Mouse (Mus musculus) forebrain, embryonic 14.5 days (tissue): ENCODE results near the gene Ccnq. TPM values are rescaled to one million over a fixed set of nuclear protein-coding genes. Genes with fewer than 3 reads are reported as not detected.
A peak's percentile ranks its signal among the peaks of the same experiment; 100 is the strongest.

Experiments used
- ATAC-seq: fragments of 200-750 bp; cut with Nextera tagmentation; 2 replicates; pipeline ENCODE4 v1.8.0; 2017; ENCODE audit warnings: mild to moderate bottlenecking, moderate library complexity
- DNase-seq: peaks from one replicate; pipeline ENCODE4 v3.0.0-alpha.2; 2015; ENCODE audit warnings: low spot score
- H3K27ac ChIP-seq: fragments of 300-500 bp; sonication (generic); 2 replicates; pipeline ENCODE4 v1.5.1; 2014; ENCODE audit warnings: low read depth, mild to moderate bottlenecking, control low read depth, low read length, moderate library complexity
- H3K27me3 ChIP-seq: fragments of 300-500 bp; sonication (generic); replicated peaks from 2 replicates; pipeline ENCODE4 v1.6.1; 2014; ENCODE audit warnings: low read length, control low read depth, mixed read lengths; ENCODE audit not compliant: control insufficient read depth, insufficient read depth
- H3K36me3 ChIP-seq: fragments of 300-500 bp; sonication (generic); 2 replicates; pipeline ENCODE4 v1.6.1; 2014; ENCODE audit warnings: low read length, control low read depth; ENCODE audit not compliant: control insufficient read depth, insufficient read depth
- H3K4me1 ChIP-seq: fragments of 300-500 bp; sonication (generic); 2 replicates; pipeline ENCODE4 v1.6.1; 2014; ENCODE audit warnings: antibody characterized with exemption, low read length, control low read depth; ENCODE audit not compliant: control insufficient read depth, insufficient read depth
- H3K4me2 ChIP-seq: fragments of 300-500 bp; sonication (generic); 2 replicates; pipeline ENCODE4 v1.6.1; 2014; ENCODE audit warnings: mild to moderate bottlenecking, control low read depth, low read length
- H3K4me3 ChIP-seq: fragments of 300-500 bp; sonication (generic); 2 replicates; pipeline ENCODE4 v1.5.1; 2014; ENCODE audit warnings: low read depth, low read length, control low read depth
- H3K9ac ChIP-seq: fragments of 300-500 bp; sonication (generic); 2 replicates; pipeline ENCODE4 v1.6.1; 2014; ENCODE audit warnings: mild to moderate bottlenecking, low read length, control low read depth, moderate library complexity
- H3K9me3 ChIP-seq: fragments of 300-500 bp; sonication (generic); replicated peaks from 2 replicates; pipeline ENCODE4 v1.6.1; 2016; ENCODE audit warnings: low read length, control low read depth, mixed read lengths; ENCODE audit not compliant: control insufficient read depth
- WGBS: fragments of 180-500 bp; shearing (Covaris S2); extraction: QIAGEN DNeasy Blood & Tissue Kit; methylation state at CpG from one replicate; pipeline ENCODE4 v1.1.7; 2014; 5-methylcytosine and 5-hydroxymethylcytosine counted together
- polyA plus RNA-seq: library from polyadenylated mRNA; unstranded; fragments of >200 nt; fragmentation: Nextera tagmentation; extraction: Ambion mirVana; gene quantifications from 2 replicates; pipeline ENCODE4 v1.2.1, GENCODE M21; 2014

Gene Ccnq
- 40.7 and 48.9 TPM in 2 replicates for polyA plus RNA-seq

DNA sequence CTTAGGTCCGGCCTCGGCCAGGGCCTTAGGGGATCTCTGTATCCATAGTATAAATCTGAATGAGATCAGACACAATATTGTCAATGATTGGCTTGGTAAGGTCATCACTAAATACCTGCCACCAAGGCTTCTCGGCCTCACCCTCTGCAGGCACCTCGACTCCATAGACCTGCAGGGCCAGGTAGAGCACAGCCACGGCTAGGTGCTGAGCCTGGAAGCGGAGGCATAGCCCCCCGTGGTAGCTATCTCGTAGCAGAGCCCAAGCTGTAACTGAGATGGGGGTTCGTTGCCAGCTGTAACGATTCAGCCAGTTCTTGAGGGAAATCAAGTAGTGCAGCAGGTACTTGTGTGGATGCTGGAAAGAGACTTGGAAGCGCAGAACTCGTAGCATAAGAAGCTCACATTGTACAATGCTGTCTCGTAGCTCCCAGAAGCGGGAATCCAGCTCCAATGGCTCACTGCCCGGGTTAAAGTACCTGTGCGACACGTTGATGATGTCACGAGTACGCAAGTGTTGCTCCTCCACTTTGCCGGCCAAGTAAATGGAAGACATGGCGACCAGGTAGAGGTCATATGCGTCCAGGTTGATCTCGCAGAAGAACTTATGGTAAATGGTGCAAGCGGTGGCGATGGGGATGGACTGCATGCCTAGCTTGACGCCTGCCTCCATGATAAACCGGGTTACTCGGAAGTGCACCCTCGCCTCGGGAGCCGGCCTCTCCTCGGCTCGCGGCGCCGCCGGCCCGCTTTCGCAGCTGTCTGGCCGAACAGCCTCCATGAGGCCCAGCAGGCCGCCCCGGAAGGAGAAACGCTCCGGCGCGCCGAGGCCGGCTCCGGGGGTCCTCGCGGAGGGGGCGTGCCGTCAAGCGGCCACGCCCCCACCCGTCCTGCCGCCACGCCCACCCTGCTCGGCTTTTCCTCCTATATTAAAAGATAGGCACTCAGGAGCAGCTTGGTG, at the start of gene Ccnq:
Gene Ccnq (minus strand): TSS at position 845 of the 958 bp plus-strand sequence.
- Histone ChIP-seq H3K36me3 (no peaks in the 10 kb centered on the region), H3K4me3 (peak within 1 kb of the TSS; percentile 66), H3K4me1 (peaks cover 4% of the 10 kb centered on the region; the same call in 1 of the 2 replicates), H3K27ac (peak within 1 kb of the TSS; percentile 72), H3K9ac (peak within 1 kb of the TSS; percentile 80), H3K9me3 (no peaks in the 10 kb centered on the region), H3K27me3 (no peaks in the 10 kb centered on the region), H3K4me2 (peak within 1 kb of the TSS; percentile 76)
- WGBS, result 10% methylated on average over 58 of the region's 59 CpGs
- DNase-seq, result peak; percentile 81
- ATAC-seq, result peak; percentile 90

DNA sequence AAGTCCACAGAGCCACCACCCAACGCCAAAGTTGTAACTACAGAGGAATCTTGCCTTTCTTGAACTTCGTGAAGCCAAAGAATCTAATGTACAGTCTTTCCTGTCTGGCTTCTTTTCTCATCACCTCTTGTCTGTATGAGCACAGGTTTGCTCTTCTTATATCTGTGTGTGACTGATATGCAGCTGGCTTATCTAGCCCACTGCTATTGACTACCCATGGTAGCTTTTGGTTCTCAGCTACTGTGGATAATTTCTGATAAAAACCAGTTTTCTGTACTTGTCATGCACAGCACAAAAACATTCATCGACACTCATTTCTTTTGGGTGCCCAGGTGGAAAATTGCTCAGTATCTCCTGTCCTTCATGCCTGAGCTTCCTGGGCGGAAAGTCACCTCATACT, 49.6 kb upstream of the Ccnq start:
- no peak for DNase-seq
- no peak overlapping the region for H3K4me3 ChIP-seq
- no peak for ATAC-seq
- no peak overlapping the region for H3K9ac ChIP-seq
- no peaks in the 10 kb centered on the region for H3K9me3 ChIP-seq
- WGBS, result 92% methylated on average over 4 of the region's 4 CpGs
- H3K4me1 ChIP-seq, result peaks cover 21% of the 10 kb centered on the region
- H3K36me3 ChIP-seq, result no peaks in the 10 kb centered on the region
- no peaks in the 10 kb centered on the region for H3K27me3 ChIP-seq
- H3K27ac ChIP-seq, result no peak overlapping the region
- H3K4me2 ChIP-seq, result no peak overlapping the region

DNA sequence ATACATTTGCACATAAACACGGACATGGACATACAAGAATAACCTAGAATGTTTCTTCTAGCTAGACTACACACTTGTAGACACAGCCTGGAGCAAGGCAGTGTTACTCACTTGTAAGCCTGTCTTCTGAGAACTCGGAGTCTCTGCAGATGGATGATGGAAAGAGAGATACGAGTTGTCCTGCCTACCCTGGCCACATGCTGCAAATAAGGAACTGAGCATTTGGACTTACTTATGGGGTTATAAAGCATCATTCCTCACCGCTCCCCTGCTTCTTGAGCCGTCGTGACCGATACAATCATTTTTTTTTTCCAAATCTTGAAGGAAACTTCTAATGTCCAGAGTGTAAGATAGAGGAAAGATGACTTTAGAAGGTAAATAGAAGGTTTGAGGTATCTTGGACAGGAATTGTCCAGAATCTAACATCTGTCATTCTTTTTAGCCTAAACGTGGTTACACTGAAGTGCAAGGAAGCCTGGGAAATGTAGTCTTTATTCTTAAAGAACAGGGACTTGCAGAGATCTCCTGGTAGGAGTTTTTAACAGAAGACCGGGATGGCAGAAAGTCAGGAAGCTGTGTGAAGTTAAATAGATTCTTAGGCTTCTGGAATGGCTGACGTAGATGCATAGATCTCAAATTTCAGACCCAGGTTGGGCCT, 44.7 kb upstream of the Ccnq start:
- ATAC-seq (no peak), DNase-seq (no peak)
- Histone ChIP-seq H3K27me3 (no peaks in the 10 kb centered on the region), H3K9me3 (no peaks in the 10 kb centered on the region), H3K27ac (no peak overlapping the region), H3K4me2 (no peak overlapping the region), H3K9ac (no peak overlapping the region), H3K36me3 (no peaks in the 10 kb centered on the region), H3K4me1 (peaks cover 23% of the 10 kb centered on the region), H3K4me3 (no peak overlapping the region)
- 90% methylated on average over 10 of the region's 10 CpGs for WGBS

DNA sequence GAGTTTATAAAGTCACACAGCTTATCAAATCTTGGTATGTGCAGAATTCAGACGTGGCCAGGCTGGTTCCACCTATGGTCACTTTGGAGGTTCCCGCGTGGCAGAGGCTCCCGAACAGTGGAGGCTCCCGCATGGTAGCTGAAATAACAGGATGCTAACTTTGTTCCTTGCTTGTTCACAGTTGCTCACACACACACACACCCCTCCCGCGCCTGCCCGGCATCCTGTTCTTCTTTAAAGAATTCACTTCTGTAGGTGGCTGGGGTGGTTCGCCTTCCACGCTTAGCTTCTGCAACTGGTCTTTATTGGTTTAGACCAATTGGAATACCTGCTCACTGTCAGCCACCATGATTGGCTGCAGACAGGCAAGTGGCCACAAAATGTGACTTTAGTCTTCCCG, 41.6 kb upstream of the Ccnq start:
- no peaks in the 10 kb centered on the region for H3K9me3 ChIP-seq
- 79% methylated on average over 11 of the region's 11 CpGs for WGBS
- no peak overlapping the region for H3K4me2 ChIP-seq
- H3K27ac ChIP-seq, result peak overlapping the region; percentile 93; the same call in 1 of the 2 replicates
- DNase-seq (no peak), ATAC-seq (no peak)
- no peak overlapping the region for H3K9ac ChIP-seq
- H3K4me3 ChIP-seq, result no peak overlapping the region
- no peaks in the 10 kb centered on the region for H3K27me3 ChIP-seq
- no peaks in the 10 kb centered on the region for H3K36me3 ChIP-seq
- H3K4me1 ChIP-seq, result peaks cover 36% of the 10 kb centered on the region

DNA sequence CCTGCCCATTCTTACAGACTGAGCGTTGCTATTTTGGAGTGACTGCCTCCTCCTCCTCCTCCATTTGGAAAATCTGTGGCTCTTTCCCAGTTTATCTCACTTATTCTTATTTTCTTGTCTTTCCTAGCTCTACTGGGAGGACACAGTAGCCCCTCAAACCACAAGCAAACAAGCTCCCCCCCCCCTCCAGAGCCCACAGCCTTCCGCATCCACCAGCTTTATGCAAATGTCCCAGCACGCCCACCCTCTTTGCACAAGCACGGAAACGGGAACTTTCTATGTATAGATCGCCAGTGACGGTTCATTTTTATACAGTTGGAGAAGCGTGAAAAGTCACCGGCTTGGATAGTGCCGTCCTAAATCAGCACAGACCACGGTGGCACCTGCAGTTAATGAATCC, 40.9 kb upstream of the Ccnq start:
- Histone ChIP-seq H3K4me3 (no peak overlapping the region), H3K36me3 (no peaks in the 10 kb centered on the region), H3K27me3 (no peaks in the 10 kb centered on the region), H3K9ac (peak overlapping the region; percentile 22; the same call in 1 of the 2 replicates), H3K9me3 (no peaks in the 10 kb centered on the region), H3K27ac (peak overlapping the region; percentile 93), H3K4me2 (peak overlapping the region; percentile 33), H3K4me1 (peaks cover 36% of the 10 kb centered on the region)
- WGBS, result 7% methylated on average over 11 of the region's 11 CpGs
- peak; percentile 61 for DNase-seq
- peak; percentile 49 for ATAC-seq

DNA sequence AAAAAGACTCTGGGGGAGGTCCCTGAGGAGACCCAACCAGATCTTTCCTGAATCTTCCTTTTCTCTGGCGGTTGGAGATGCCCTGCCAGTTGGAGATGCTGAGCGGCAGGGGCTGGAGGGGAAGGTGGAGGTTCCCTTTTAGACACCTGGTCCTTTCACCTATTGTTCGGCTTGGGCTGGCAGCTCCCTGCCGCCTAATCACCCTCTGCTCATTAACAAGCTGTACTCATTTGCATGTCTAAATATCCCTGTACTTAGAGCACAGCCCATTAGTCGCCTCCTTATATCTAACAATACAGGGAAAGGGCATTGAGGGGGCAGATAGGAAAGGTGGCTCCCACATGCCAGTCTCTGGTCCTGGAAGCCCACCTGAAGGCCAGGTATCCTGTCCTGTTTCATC, 40.5 kb upstream of the Ccnq start:
- peak overlapping the region; percentile 33 for H3K4me2 ChIP-seq
- H3K27ac ChIP-seq, result peak overlapping the region; percentile 93
- no peaks in the 10 kb centered on the region for H3K36me3 ChIP-seq
- peak overlapping the region; percentile 22; the same call in 1 of the 2 replicates for H3K9ac ChIP-seq
- WGBS, result 5% methylated on average over 5 of the region's 5 CpGs
- no peaks in the 10 kb centered on the region for H3K27me3 ChIP-seq
- H3K4me1 ChIP-seq, result peaks cover 36% of the 10 kb centered on the region
- DNase-seq (peak; percentile 79), ATAC-seq (peak; percentile 81)
- H3K9me3 ChIP-seq, result no peaks in the 10 kb centered on the region
- H3K4me3 ChIP-seq, result no peak overlapping the region

DNA sequence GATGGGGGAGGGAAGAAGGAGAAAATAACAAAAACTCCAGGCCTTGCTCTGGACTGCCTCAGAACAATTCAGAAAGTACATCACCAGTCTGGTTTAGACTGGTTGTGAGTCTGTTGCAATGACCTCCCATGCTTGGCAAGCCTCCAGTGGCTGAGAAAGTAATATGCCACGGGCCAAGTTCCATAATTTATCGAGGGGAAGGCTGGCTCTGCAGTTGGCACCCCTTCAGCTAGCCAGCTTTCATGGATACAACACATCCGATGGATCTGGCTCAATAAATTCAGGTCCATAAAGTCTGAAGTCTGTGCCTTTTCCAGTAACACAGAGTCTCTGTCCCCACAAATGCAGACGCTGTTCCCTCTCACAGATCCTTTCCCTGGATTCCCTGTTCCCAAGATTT, 40.1 kb upstream of the Ccnq start:
- Histone ChIP-seq H3K4me3 (no peak overlapping the region), H3K9ac (peak overlapping the region; percentile 22; the same call in 1 of the 2 replicates), H3K4me1 (peaks cover 36% of the 10 kb centered on the region), H3K27me3 (no peaks in the 10 kb centered on the region), H3K4me2 (peak overlapping the region; percentile 33), H3K27ac (peak overlapping the region; percentile 93), H3K36me3 (no peaks in the 10 kb centered on the region), H3K9me3 (no peaks in the 10 kb centered on the region)
- WGBS, result 18% methylated on average over 4 of the region's 4 CpGs
- ATAC-seq (peak; percentile 73), DNase-seq (peak; percentile 95)

DNA sequence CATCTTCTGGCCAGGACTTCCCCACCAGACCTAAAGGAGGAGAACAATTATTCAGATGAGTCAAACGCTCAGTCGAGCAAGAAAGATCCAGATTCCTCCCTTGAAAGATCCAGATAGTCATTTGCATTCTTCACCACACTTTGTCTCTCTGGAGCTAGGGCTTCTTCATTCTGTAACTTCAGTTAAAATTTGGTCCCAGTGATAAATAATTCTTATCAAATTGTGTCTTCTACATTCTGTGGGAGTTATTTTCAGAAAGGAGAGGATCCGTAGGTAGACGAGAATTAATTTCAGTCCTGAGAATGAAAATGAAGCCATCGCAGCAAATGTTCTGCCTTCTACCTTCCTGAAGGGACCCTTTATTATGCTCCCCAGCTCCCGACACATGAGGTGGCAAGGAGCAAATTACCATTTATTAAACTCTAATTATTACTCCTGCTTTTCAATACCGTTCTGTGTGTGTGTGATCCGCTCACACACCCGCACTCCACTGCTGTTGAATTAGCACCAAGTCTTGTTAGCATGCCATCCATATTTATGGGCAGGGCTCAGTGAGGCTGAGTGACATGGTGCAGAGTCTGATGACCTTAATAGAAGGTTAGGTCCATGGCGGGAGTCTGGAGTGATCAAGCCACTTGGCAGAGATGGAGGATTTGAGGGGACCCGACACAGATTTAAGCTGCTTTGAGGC, 38.0 kb upstream of the Ccnq start:
- no peak overlapping the region for H3K4me3 ChIP-seq

More for the DNA sequence above, 38.0 kb upstream of the Ccnq start:
- DNase-seq (peak; percentile 66), ATAC-seq (peak; percentile 24; the same call in 1 of the 2 replicates)
- Histone ChIP-seq H3K9me3 (no peaks in the 10 kb centered on the region), H3K4me1 (peaks cover 46% of the 10 kb centered on the region), H3K36me3 (no peaks in the 10 kb centered on the region), H3K9ac (no peak overlapping the region), H3K27ac (peak overlapping the region; percentile 71; the same call in 1 of the 2 replicates), H3K4me2 (no peak overlapping the region), H3K27me3 (no peaks in the 10 kb centered on the region)
- 26% methylated on average over 11 of the region's 11 CpGs for WGBS
